Mouse (Mus musculus) adipocyte (in vitro differentiated cells): ENCODE results near the gene Kansl1l.

Experiments used
- DNase-seq: peaks from one replicate; pipeline ENCODE4 v3.0.0-alpha.2; 2016; ENCODE audit warnings: low spot score

Gene Kansl1l

DNA sequence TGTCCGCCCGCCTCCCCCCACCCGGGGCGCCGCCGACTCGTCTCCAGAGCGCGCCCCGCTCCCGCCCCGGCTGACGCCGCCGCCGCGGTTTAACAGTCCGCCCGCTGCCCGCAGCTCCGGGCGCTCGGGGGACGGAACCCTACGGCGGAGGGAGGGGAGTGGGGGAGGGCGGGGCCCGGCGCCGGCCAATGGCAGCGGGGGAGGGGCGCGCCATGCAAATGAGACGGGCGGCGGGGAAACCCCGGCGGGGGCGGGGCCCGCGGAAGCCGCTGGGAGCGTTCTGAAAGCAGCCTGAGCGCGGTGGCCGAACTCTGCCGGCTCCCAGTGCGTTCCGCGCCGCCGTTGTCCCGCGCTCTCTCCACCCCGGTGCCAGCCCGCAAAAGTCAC lies at the start of gene Kansl1l:
Gene Kansl1l, minus strand, starts transcription at position 110 of the 387 bp plus-strand sequence.
- DNase-seq: peak; percentile 92

DNA sequence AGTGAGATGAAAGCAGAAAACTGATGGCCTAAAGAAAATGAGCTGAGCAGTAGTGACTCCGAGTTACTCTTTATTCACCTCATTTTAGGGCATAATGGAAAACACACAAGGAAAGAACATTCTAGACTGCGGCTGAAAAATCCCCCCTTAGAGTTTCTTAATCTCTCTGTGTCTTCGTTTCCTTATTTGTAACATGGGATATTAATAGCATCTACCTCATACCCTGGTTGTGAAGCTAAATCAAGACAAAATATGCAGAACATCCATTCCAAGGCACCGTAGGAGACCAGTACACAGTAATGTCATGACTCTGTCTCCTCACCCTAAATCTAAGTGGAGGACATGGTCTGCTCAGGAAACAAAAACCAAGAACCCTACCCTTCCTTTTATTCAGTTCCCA lies 48.3 kb upstream of the Kansl1l start:
- DNase-seq: no peak

DNA sequence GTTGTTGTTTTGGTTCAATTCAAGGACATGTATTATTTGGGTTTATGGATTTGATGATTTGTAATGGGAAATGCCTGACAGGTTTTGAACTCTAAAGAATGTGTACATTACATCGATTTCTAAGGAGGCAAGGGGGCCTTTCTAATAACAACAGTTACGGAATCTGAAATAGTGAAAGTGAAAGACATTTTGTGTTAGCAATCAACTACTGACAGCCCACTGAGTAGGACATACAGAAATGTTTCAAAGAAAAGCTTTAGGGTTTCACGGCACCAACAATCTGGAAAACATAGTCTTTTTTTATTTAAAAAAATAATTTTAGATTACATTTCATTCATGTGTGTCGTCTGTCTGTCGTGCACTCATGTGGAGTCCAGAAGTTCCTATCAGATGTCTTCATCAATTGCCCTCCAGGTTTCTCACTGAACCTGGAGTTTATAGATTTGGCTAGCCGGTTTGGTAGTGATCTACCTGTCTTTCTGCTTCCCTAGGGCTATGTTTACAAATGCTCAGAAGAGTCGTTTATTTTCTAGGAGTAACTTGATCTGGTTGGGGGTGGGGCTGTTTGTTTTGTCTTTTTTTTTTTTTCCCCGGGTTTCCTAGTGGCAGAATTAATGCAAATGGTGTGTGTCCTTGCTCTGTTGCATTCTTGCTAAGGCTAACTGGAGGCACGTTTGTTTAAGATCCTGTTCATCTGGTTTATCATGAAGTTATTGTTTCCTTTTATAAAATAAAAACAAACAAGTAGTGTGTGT lies 46.6 kb upstream of the Kansl1l start:
- no peak for DNase-seq

DNA sequence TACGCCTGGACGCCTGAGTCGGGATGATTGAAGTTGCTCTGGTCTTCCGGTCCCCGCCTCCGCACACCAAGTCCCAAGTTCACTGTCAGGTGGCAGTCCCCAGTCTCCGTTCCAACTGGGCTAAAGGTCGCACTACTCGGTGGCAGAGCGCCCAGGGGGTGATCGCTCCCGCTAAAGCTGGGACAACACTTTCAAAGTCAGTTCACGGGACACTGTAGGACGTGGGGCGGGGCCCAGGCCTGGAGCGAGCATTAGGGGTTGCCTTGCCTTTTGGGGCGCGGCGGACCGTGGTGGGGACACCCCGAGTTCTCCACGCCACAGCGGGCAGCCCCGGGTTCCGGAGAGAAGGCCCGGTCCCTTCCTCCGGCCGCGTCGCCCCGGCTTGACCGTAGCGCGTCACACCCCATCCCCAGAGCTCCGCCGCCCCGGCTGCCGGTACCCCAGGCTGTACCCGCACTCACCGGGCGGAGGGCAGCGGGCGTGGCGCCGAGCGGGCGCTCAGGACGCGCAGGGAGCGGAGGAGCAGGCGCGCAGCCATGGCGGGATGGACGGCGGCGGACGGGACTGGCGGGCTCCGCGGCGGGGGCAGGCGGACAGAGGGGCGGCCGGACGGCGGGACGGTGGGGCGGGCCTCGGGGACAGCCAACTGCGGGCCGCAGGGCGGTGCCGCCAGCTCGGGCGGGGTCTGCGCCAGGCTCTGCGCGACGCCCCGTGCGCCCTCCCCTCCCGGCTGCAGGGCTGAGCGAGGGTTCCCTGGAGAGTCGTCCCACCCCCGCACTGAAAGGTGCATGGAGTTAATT lies 45.5 kb upstream of the Kansl1l start, which contains the start of gene Acadl:
Gene Acadl, minus strand, starts transcription at position 566 of the 800 bp plus-strand sequence.
- peak; percentile 87 for DNase-seq

DNA sequence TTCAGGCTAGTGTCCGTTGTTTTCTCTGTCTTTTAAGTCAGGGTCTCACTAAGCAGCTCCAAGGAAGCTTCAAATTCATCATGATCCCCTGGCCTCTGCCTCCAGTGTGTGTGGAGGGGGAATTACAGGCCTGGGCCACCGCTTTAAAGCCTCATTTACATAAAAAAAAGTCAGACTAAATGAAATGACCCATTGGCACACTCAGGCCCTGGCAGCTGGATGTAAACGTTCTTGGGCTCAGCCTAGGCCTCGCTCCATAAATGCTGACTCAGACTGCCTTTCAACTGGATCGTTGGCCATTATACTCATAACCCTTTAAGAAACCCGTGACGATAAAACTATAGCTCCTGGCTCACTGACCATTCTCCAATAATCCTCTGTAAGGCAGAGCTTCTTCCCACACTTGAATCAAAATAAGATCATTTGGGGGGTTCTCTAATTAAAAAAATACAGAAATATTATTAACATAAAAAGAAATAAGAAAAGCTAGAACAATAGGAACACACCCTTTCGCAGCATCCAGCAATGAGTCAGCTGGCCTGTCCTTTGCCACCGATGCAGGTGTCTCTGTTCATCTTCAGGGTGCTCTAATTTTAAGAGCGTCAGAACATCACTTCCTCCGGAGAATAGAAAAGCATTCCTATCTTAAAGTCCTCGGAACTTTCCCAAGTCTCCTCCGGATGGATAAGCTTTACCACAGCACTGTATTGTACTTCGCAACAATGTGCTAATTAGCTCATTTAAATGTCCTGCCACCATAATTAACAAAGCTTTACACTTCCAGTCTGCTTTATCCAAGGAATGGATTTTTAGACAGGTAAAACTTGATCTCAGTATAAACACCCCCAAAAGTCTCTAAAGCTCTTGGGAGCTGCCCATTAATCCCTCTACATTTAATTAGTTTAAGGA lies 44.7 kb upstream of the Kansl1l start:
- DNase-seq: peak; percentile 57

DNA sequence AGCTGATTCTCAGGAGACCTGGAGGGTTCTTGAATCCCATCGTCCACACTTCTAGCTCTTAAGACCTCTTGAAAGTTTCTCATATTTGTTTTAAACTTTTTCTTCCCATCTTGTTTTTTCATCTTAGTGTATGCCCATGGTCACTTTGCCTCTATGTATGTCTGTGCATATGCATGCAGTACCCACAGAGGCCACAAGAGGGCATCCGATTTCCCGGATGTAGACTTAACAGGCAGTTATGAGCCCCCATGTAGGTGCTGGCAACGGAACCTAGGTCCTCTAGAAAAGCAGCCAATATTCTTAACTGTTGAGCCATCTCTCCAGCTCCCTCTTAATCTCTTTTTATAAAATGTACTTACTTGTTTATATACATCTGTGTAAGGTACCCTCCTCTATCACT lies 30.1 kb upstream of the Kansl1l start:
- DNase-seq: no peak

DNA sequence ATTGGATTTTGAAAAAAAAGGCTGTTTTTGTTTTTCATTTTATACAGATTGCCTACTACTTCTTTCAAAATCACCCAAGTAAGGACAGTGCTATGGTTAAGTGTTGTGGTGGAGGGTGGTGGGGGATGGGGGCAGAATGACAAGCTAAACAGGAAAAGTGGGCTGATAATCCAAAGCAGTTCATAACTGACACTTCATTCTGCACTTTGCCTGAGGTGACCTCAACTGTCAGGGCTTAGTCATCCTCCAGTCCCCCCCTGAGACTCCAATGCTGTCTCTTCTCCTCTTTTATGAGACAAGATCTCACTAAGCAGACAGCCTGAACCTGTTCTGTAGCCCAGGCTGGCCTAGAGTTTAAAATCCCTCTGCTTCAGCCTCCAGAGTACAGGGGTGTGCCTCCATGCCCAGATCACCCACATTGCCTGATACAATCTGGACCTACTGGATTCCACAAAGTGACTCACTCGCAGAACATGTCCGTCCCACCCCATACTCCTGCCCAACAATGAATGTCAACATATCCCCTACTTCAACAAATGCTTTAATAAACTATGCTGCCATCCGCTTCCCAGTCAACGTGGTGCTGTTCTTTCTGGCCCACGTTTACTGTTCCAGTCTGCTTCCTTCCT lies 28.4 kb upstream of the Kansl1l start:
- no peak for DNase-seq

DNA sequence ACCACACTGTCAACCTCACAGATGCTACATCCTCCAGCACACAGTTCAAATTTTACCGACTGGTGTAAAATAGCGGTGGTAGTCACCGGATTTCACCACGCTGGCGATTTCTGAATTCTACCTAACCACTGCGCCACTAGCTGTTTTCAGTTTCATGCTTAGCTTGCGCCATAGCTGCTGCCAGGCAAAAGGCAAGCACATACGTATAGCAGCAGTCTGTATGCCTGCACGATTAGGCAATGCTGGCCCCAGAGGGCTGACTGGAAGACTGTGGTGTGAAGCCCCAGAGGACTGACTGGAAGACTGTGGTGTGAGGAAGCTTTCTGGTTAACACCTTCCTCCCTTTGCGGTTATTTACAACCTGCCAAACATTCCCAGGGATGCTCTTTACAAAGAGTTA lies 24.6 kb upstream of the Kansl1l start:
- DNase-seq: no peak

DNA sequence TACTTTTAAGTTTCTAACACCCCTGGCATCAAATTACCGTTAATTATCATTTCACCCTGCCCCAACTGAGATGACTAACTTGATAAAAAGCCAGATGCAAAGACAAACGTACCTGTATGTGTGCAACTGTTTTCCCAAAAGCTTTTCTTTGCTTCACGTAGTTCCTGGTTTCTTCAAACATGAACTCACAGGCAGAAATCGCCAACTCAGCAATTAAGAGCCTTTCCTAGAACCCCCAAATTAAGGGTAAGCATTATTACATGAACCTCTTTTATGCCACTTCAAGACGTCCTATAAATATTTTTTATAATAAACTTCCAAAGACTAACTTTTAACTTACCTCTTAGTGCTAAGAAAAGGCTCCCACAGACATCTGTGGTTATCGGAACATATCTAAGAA lies 24.1 kb upstream of the Kansl1l start:
- DNase-seq: no peak

DNA sequence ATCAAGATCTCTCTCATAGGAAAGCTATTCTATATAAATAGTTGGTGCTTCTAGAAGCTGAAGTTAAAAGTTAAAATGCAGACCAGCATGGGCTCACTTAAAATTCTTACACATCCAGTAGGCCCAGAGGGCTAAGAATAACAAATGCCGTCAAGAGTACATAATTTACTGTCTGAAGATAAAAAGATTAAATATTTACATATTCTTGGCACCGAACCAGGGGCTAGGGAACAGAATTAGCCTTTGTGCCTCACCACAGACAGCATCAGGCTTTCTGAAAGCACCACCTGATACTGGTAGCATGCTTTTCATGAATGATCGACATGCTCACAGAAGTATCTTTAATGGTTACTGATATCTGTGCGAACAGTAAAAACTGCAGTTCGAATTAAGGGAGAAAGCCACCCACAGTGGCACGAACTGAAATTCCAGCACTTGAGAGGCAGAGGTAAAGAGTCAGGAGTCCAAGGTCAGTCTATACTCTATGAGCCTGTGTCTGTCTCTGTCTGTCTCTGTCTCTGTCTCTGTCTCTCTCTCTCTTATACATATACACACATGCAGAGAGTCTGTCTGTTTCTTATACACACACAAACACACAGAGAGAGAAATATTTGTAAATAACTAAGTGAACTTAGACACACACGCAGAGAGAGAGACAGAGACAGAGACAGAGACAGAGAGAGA lies 22.5 kb upstream of the Kansl1l start:
- no peak for DNase-seq

DNA sequence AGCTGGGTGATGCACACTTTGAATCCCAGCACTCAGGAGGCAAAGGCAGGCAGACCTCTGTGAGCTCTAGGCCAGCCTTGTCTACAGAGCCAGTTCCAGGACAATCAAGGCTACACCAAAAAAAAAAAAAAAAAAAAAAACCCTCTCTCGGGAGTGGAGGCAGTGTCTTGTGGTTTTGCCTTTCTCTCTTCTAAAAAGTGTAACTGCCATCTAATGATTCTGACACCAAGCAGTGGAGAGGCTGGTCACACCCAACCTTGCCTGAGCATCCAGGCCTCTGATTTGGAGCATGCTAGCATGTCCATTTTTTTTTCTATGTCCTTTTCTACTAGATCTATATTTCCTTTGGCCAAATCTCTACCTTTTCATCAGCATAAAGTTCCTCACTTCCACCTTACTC lies 21.8 kb upstream of the Kansl1l start:
- no peak for DNase-seq

DNA sequence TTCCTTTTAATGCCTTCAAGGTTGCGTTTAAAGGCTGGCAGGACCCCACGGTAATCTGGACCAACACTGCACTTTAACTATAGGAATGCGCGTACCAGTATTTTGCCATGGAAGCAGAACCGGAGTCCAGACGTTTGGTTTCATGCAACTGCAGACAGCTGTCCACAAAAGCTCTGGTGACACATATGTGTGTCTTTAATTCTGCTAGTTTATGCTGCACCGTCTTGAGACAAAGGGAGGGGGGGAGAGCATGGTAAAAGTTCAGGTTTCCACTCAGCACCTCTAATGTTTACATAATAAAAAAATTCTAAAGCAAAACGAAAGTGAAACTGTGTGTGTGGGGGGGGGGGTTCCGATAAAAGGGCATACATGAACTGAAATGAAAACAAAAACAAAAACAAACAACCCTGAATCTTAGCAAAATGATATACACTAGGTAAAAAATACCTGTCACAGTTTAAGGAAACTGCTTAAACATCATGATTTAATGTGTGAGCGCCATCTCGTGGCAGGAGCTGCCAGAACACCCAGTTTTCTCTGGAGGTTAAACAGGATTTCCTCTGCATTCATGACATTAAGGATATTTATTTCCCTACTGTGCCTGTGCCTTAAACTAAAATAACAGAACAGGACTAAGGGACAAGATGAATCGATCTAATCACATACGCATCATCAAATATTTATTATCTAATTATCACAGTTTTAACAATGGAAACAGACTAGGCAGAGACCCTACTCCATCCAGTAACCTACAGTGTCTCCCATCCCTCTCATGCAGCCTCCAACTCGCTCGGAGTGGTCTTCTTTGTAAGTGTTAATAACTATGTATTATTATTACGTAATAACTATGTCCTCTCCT lies 21.1 kb upstream of the Kansl1l start:
- peak; percentile 72 for DNase-seq

DNA sequence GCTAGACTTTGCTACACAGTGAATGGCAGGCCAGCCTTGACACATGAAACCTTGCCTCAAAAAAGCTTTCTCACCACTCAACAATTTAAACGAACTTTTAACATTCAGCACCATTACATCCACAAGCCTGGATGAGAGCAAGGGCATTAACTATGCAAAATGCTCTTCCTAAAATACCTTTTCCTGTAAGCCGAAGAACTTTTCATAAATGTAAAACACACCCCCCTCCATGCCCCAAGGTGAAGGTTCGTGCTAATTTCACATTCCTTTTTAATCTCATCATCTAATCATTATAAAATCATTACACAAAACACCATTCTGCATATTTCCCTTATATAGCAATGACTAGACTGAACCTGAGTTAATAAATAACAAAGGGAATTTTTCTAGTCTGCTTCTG lies 19.8 kb upstream of the Kansl1l start:
- no peak for DNase-seq

DNA sequence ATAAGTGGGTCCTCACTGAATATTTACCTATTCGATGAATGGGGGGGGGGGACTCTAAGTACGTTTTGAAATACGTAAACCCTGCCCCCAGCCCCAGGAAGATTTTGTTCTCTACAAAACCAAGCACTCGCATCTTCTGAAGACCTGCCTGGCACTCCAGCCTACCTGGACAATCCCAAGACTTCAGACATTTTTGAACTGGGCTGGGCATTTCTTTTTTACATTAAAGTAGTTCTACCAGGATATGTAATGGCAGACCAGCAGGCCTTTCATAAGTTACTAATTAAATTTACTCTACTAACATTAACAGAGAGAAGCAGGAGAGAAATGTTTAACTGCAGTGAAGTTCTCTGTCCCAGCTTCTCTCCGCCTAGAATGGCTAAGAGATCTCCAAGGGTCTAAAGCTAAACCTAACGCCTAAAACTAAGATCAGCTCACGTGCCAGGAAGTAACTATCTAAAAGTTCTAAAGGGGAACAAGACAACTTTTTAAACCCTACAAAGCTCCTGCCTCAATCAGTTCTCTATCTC lies 15.3 kb upstream of the Kansl1l start:
- DNase-seq: no peak

DNA sequence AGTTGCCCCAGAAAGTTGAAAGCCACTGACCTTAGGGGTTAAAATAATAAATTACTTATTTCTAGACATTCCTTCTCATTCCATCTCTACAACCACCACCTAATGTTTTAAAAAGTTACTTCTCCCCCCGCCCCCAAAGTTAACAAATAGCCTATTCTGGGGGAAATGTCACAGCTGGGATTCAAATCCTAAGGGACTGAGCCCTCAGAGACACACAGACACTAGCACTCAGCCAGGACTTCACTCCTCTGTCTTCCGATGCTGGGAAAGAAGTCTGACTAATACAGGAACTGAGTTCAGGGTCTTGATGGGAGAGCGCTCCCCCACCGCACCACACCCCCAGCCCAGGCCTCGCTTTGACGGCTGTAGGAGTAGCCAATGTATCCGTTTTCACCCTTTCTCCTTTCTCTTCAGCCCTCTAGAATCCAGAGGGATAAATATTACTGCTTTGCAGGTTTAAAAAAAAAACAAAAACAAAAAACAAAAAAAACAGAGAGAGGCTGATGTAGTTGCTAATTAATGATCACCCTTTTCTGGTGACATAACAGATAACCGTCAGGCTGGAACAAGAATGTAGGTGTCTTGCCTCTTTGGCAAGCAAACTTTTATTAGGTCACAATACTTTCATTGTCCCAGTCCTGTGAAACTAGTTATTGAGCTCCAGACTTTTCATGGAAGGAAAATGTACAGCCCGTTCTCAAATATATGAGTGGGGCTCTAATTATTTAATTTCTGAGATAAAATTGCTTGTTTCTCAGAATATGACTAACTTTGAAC lies 14.7 kb upstream of the Kansl1l start:
- DNase-seq: no peak

DNA sequence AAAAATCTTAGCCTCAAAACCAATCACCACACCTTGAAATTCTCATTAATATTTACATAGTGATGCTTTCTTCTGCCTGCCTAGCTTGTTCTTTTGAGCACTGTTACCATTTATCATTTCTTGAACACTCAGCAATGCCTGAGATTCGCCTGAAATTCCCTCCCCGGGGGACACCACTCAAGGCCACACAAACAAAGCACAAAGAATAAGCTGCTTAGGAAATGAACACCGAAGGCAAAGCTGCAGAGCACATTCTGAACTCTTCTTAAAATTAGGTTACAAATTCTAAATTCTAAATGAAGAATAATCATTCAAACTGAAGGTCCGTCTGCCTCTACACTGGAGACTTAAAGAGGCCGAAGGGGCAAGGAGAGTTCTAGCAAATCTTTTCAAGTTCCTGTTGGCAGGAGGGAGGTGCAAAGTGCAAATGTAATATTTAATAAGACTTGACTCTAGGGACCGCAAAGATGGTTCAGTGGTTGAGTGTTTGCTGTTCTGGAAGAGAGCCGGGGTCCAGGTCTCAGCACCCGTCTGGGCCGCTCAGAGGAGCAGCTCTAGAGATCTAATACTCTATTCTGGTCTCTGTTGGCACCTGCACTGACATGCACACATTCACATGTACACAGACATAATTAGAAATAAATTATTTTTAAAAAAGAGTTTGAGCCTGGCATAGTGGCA lies 12.2 kb upstream of the Kansl1l start:
- no peak for DNase-seq

DNA sequence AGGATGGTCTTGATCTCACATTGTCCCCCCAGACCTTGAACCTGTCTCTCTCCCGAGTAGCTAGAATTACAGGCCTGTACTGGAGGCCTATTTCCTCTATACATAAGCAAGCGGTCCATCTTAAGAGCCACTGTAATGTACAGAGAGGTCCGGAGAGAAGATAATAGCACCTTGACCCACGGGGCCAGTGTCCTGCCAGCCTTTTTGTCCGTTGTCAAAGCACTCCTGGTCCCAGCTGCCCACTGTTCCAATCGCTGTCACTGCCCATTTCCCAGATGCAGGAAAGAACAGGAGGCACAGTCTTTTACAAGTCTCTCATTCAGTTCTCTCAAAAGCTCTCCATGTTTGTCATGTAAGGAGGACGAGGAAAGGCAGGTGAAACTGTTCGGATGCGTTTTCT lies 4.6 kb upstream of the Kansl1l start:
- no peak for DNase-seq

DNA sequence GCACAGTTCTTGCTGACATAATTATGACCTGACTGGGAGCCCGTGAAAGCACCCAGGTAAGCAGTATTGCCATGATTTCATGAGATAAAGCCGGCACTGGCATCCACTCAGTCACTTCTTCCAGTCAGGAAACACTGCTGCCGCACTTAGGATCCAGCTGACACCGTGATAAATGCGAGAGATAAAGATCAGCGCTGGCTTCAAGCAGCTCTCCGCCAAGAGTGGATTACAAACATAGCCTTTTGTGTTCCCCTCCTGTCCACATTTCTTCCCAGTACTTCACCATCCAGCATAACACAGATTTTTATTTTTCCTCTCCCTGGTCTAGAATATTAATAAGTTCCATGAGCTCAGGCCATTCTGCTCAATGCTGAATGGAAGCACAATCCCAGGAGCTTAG lies 2.9 kb upstream of the Kansl1l start:
- DNase-seq: no peak

DNA sequence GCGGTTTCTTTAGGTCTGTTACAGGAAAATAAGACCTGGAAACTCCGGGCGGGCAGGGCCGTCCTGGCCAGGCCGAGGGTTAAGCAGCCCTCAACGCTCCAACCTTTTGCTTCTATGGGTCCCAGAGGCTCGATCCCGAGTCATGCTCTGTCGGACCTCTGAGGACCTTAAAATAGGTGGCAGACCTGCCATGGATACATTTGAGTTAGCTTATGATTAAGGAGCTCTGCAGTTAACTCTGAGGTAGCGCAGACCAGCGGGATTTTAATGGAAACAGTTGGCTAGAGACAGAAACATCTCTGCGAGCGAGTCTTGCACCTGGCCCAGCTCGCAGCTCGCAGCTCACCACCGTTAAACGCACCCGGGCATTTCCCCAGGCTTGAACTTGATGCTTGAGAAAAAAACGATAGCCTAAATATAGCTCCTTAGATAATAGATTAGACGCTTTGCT lies 528 bp upstream of the Kansl1l start:
- DNase-seq: no peak
